In the genomic region with DNA sequence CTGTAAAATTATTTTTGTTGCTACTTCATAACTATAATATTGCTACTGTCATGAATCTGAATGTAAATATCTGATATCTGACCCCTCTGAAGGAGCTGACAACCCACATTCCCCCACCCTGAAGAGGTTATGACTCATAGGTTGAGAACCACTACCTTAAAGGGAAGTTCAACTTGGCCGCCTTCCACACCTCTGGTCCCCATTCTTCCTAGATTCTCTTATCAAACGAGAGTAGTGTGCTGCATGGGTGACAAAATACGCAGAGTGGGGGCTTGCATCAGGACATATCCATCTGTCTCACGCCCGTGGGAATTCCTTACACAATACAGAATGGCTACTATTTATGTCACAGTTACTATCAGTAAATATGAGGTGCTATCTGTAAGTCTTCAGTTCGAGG, we compare ENCODE assay signal across 13 mouse cellular contexts.
A peak's percentile ranks its signal among the peaks of the same experiment; 100 is the strongest.
DNase-seq lines count a peak whose midpoint lies in the region; ATAC-seq and TF ChIP-seq lines count a peak whose summit lies in the region.
"Had no signal": no experiment of that assay in that cellular context is flagged by ENCODE, and none has a peak within 500 bp of the region (broad histone marks: within the 10 kb centered on the region; RNA-seq: fewer than 3 reads in every experiment).

No protein-coding gene starts in this region.

- peak overlapping the region; percentile 63 for H3K27ac ChIP-seq in kidney, adult 2 months (ENCODE audit: insufficient read depth, low read depth, low read length)
- H3K27ac ChIP-seq in forebrain, embryonic 11.5 days (ENCODE audit: low read depth, low read length), result no peak overlapping the region
- H3K27ac ChIP-seq: forebrain, embryonic 12.5 days; limb, embryonic 12.5 days; neural tube, embryonic 13.5 days had no signal

- intact Hi-C loops in heart, postnatal 36 days (cut with DNase I), result loop anchor here (5.0 kb wide), 2 partner anchors 105 to 165 kb away; no protein-coding TSS in a partner anchor

- H3K9me3 ChIP-seq in forebrain, embryonic 11.5 days (ENCODE audit: control insufficient read depth, low read length), result no peaks in the 10 kb centered on the region
- H3K9me3 ChIP-seq: forebrain, embryonic 12.5 days; limb, embryonic 12.5 days; neural tube, embryonic 13.5 days had no signal

- DNase-seq in kidney, adult 2 months, result peak; percentile 46
- DNase-seq in kidney, adult 11 months, result no peak
- DNase-seq in heart, postnatal 36 days, result peak; percentile 11 to 18
- DNase-seq in lung, postnatal 36 days, result peak; percentile 65
- DNase-seq in forebrain, embryonic 11.5 days (ENCODE audit: low spot score), result no peak
- no peak for DNase-seq in left cerebral cortex, adult 8-10 months (ENCODE audit: low spot score in 2 of 2)
- no peak for DNase-seq in urinary bladder, adult 18-20 months (ENCODE audit: low spot score in 2 of 2)
- DNase-seq: embryo, embryonic 11 days; right cerebral cortex, postnatal 14 days had no signal

- H3K36me3 ChIP-seq in kidney, adult 2 months (ENCODE audit: control insufficient read depth, insufficient read depth, low read length), result no peaks in the 10 kb centered on the region
- no peaks in the 10 kb centered on the region for H3K36me3 ChIP-seq in forebrain, embryonic 11.5 days (ENCODE audit: control insufficient read depth, insufficient read depth, low read length)
- H3K36me3 ChIP-seq: forebrain, embryonic 12.5 days; limb, embryonic 12.5 days had no signal

- WGBS in kidney, adult 2 months, result 79% methylated on average over 6 of the region's 6 CpGs
- WGBS in forebrain, embryonic 11.5 days, result 88% methylated on average over 6 of the region's 6 CpGs

- H3K4me3 ChIP-seq in kidney, adult 2 months (ENCODE audit: insufficient read depth, low read depth, low read length), result no peak overlapping the region
- no peak overlapping the region for H3K4me3 ChIP-seq in forebrain, embryonic 11.5 days (ENCODE audit: low read depth, low read length)
- H3K4me3 ChIP-seq: forebrain, embryonic 12.5 days; limb, embryonic 12.5 days; neural tube, embryonic 13.5 days had no signal

- H3K27me3 ChIP-seq in kidney, adult 2 months (replicated peaks; ENCODE audit: control insufficient read depth, insufficient read depth, low read length), result no peaks in the 10 kb centered on the region
- no peaks in the 10 kb centered on the region for H3K27me3 ChIP-seq in forebrain, embryonic 11.5 days (ENCODE audit: control insufficient read depth, insufficient read depth, low read length)
- H3K27me3 ChIP-seq: forebrain, embryonic 12.5 days had no signal

- H3K4me2 ChIP-seq in forebrain, embryonic 11.5 days (ENCODE audit: low read depth, low read length, severe bottlenecking), result no peak overlapping the region
- H3K4me2 ChIP-seq: forebrain, embryonic 12.5 days; limb, embryonic 12.5 days; neural tube, embryonic 13.5 days had no signal

- TF ChIP-seq POLR2A in kidney, adult 2 months (IDR thresholded peaks at IDR 0.05; ENCODE audit: low read depth, low read length), result no peak

- ATAC-seq in granulocyte monocyte progenitor cell, adult 5-6 weeks (replicated peaks; ENCODE audit: poor library complexity, severe bottlenecking), result peak; percentile 72
- ATAC-seq in forebrain, embryonic 11.5 days (replicated peaks; ENCODE audit: low FRiP score), result no peak

- H3K4me1 ChIP-seq in kidney, adult 2 months (ENCODE audit: control insufficient read depth, insufficient read depth, low read length), result no peaks in the 10 kb centered on the region; the same call in 1 of the 2 replicates
- no peaks in the 10 kb centered on the region; the same call in 1 of the 2 replicates for H3K4me1 ChIP-seq in forebrain, embryonic 11.5 days (replicated peaks; ENCODE audit: control insufficient read depth, insufficient read depth, low read length)

- no peak for TF ChIP-seq CTCF in kidney, adult 2 months (conservative IDR thresholded peaks at IDR 0.05; ENCODE audit: insufficient read depth, insufficient read length, low read depth, low read length)

- H3K9ac ChIP-seq in forebrain, embryonic 11.5 days (ENCODE audit: low read length), result no peak overlapping the region
- H3K9ac ChIP-seq: forebrain, embryonic 12.5 days; limb, embryonic 12.5 days; neural tube, embryonic 13.5 days had no signal

Comparison
In these comparisons a context has a peak if more than half of its experiments do, and no peak if none do; other contexts are left out.
1. DNase-seq: peak in kidney, adult 2 months (single experiment), heart, postnatal 36 days (2 of 2) and lung, postnatal 36 days (single experiment); none in kidney, adult 11 months (single experiment), forebrain, embryonic 11.5 days (single experiment), left cerebral cortex, adult 8-10 months (0 of 2) and urinary bladder, adult 18-20 months (0 of 2).